Mouse (Mus musculus): ENCODE measurements around the gene Cfd.

GRCm38 (mm10) chr10:79877757-79878156, 12.9 kb upstream of the Cfd start:
- TF ChIP-seq CTCF (IDR thresholded peaks at IDR 0.05; ENCODE audit: control insufficient read depth, insufficient read depth, insufficient read length) (no peak), USF1 (IDR thresholded peaks at IDR 0.05; ENCODE audit: low read depth) (no peak), MYOG (IDR thresholded peaks at IDR 0.05; ENCODE audit: control insufficient read depth, extremely low read depth, insufficient read length) (no peak), CEBPB (IDR thresholded peaks at IDR 0.05; ENCODE audit: low read depth) (no peak), MAX (IDR thresholded peaks at IDR 0.05) (no peak), FOSL1 (IDR thresholded peaks at IDR 0.05; ENCODE audit: insufficient read depth, low read length, poor library complexity, severe bottlenecking) (no peak), MYOD1 (IDR thresholded peaks at IDR 0.05; ENCODE audit: control insufficient read depth, insufficient read length, low read depth) (no peak)
